Comparison of ENCODE assay signal across 1 mouse cellular context in the genomic region with DNA sequence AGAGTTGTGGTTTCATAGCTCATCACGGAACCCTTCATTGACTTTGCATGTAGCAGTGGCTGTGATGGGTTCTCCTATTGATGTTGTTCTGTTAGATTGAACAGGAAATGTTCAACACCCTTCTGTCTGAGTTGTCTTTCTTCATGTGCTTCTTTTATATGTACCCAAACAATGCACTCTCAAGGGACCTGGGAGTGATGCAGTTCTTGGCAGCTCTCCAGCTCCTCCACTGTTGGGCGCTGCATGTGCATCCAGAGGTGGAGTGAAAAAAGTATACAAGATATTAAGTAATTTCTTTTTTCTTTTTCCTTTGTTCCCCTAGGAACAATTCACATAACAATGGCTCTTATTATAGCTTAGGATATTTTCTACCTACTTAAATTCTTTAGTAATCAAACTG.
TF ChIP-seq lines count a peak whose summit lies in the region.

No protein-coding gene starts in this region.

TF ChIP-seq in MEL, 35 proteins besides CTCF, POLR2A, EP300 and RAD21 (continued from another document):
- no peak for TF ChIP-seq MAZ (IDR thresholded peaks at IDR 0.05; ENCODE audit: low read depth, low read length)
- TF ChIP-seq HCFC1 (IDR thresholded peaks at IDR 0.05; ENCODE audit: low read depth, low read length): no peak
- no peak for TF ChIP-seq ETS1 (IDR thresholded peaks at IDR 0.05; ENCODE audit: low read depth, low read length)
- TF ChIP-seq USF1 (IDR thresholded peaks at IDR 0.05; ENCODE audit: low read depth, low read length): no peak
- no peak for TF ChIP-seq TBP (IDR thresholded peaks at IDR 0.05; ENCODE audit: low read depth, low read length)
- no peak for TF ChIP-seq SMC3 (IDR thresholded peaks at IDR 0.05; ENCODE audit: low read depth, low read length)
- TF ChIP-seq POLR2AphosphoS5 (IDR thresholded peaks at IDR 0.05; ENCODE audit: borderline replicate concordance, low read depth, low read length): no peak
- no peak for TF ChIP-seq MYC (IDR thresholded peaks at IDR 0.05; ENCODE audit: low read depth, low read length)
- no peak for TF ChIP-seq MXI1 (IDR thresholded peaks at IDR 0.05; ENCODE audit: low read depth, low read length)
